Mouse (Mus musculus): ENCODE results near the gene Olfr205. TPM values are rescaled to one million over a fixed set of nuclear protein-coding genes. Genes with fewer than 3 reads are reported as not detected.
"Not testable (repeated sequence)": the region's sequence is repeated elsewhere in the genome, so short reads cannot be mapped to it uniquely, and the experiment has no call there.

The Olfr205 gene
- not detected for polyA plus RNA-seq (2017; shearing (Covaris generic))

GRCm38 (mm10) chr16:59331038-59331437, at the start of gene Olfr205:
Olfr205 (minus strand) TSS chr16:59331138.
- no peak for ATAC-seq

- no peak for ATAC-seq
Measured at GRCm38 (mm10) chr16:59363893-59364292, 33.0 kb upstream of the Olfr205 start, which contains the start of gene Olfr209. Olfr209 (minus strand) TSS chr16:59363993.

GRCm38 (mm10) chr16:59349146-59349545, 18.2 kb upstream of the Olfr205 start, which contains the start of gene Olfr206:
Olfr206 (minus strand) TSS chr16:59349246.
- no peak for ATAC-seq

GRCm38 (mm10) chr16:59323262-59323661, 7.7 kb downstream of the Olfr205 start:
- not testable (repeated sequence) for ATAC-seq

- ATAC-seq = no peak
Measured at GRCm38 (mm10) chr16:59318148-59318547, 12.8 kb downstream of the Olfr205 start, which contains the start of gene Olfr204. Olfr204 (minus strand) TSS chr16:59318248.

GRCm38 (mm10) chr16:59298581-59298980, 32.4 kb downstream of the Olfr205 start, which contains the start of gene Olfr203:
Olfr203 (plus strand) TSS chr16:59298881.
- no peak for ATAC-seq

GRCm38 (mm10) chr16:59287576-59287975, 43.4 kb downstream of the Olfr205 start:
- ATAC-seq = not testable (repeated sequence)

- no peak for ATAC-seq
Measured at GRCm38 (mm10) chr16:59286693-59287092, 44.2 kb downstream of the Olfr205 start, which contains the start of gene Olfr202. Olfr202 (minus strand) TSS chr16:59286793.

GRCm38 (mm10) chr16:59283476-59283875, 47.5 kb downstream of the Olfr205 start:
- ATAC-seq = no peak

GRCm38 (mm10) chr16:59280542-59280941, 50.4 kb downstream of the Olfr205 start:
- ATAC-seq = no peak

Other genes starting within 250 kb of the Olfr205 start
- gene Olfr191, start 241.3 kb downstream of the Olfr205 start, polyA plus RNA-seq (2017; shearing (Covaris generic)) = not detected
- gene Olfr193, start 219.3 kb downstream of the Olfr205 start, polyA plus RNA-seq (2017; shearing (Covaris generic)) = not detected
- gene Olfr194, start 210.1 kb downstream of the Olfr205 start, polyA plus RNA-seq (2017; shearing (Covaris generic)) = not detected
- gene Olfr195, start 184.1 kb downstream of the Olfr205 start, polyA plus RNA-seq (2017; shearing (Covaris generic)) = not detected
- gene Olfr196, start 160.7 kb downstream of the Olfr205 start, polyA plus RNA-seq (2017; shearing (Covaris generic)) = not detected
- gene Olfr198, start 127.6 kb downstream of the Olfr205 start, polyA plus RNA-seq (2017; shearing (Covaris generic)) = not detected
- gene Olfr199, start 111.4 kb downstream of the Olfr205 start, polyA plus RNA-seq (2017; shearing (Covaris generic)) = not detected
- gene Olfr201, start 58.5 kb downstream of the Olfr205 start, polyA plus RNA-seq (2017; shearing (Covaris generic)) = not detected
- gene Olfr202, start 44.3 kb downstream of the Olfr205 start, polyA plus RNA-seq (2017; shearing (Covaris generic)) = not detected
- gene Olfr203, start 32.3 kb downstream of the Olfr205 start, polyA plus RNA-seq (2017; shearing (Covaris generic)) = not detected
- gene Olfr204, start 12.9 kb downstream of the Olfr205 start, polyA plus RNA-seq (2017; shearing (Covaris generic)) = not detected
- not detected for gene Olfr206, start 18.1 kb upstream of the Olfr205 start, polyA plus RNA-seq (2017; shearing (Covaris generic))
- gene Olfr209, start 32.9 kb upstream of the Olfr205 start, polyA plus RNA-seq (2017; shearing (Covaris generic)) = not detected
- gene Gabrr3, start 76.2 kb upstream of the Olfr205 start, polyA plus RNA-seq (2017; shearing (Covaris generic)) = not detected
- gene Riox2, start 140.6 kb upstream of the Olfr205 start, polyA plus RNA-seq (2017; shearing (Covaris generic)) = 100 to 1,000 TPM in 1 of 2 experiments, 10 to 100 TPM in 1; 85.6 to 101 TPM

Data from CD4-positive, CD25-positive, alpha-beta regulatory T cell, adult 4 months (primary cell).